Mouse (Mus musculus) left cerebral cortex, adult 9 months (tissue): ENCODE measurements around the gene Nmur1.
"Not testable (repeated sequence)": the region's sequence is repeated elsewhere in the genome, so short reads cannot be mapped to it uniquely, and the experiment has no call there.

Source experiments
- DNase-seq, 2 experiments: peaks; one replicate each; pipeline ENCODE4 v3.0.0; 2022; ENCODE audit warnings: low spot score in 2 of 2

The Nmur1 gene

GRCm38 (mm10) chr1:86359798-86360179, 66.2 kb downstream of the Nmur1 start:
- peak in 1 of 2 experiments; percentile 32 for DNase-seq

GRCm38 (mm10) chr1:86358906-86359797, 66.9 kb downstream of the Nmur1 start, which contains the start of gene Ncl:
TSS of gene Ncl (minus strand) at chr1:86359400.
- DNase-seq = peak; percentile 98

GRCm38 (mm10) chr1:86358229-86358905, 67.7 kb downstream of the Nmur1 start:
- no peak for DNase-seq

- no peak for DNase-seq
Measured at GRCm38 (mm10) chr1:86354186-86354585, 71.8 kb downstream of the Nmur1 start.

- no peak for DNase-seq
Measured at GRCm38 (mm10) chr1:86350576-86350975, 75.5 kb downstream of the Nmur1 start.

GRCm38 (mm10) chr1:86349696-86350095, 76.3 kb downstream of the Nmur1 start:
- DNase-seq = no peak

- DNase-seq = no peak
Measured at GRCm38 (mm10) chr1:86349201-86349600, 76.8 kb downstream of the Nmur1 start.

GRCm38 (mm10) chr1:86348801-86349200, 77.2 kb downstream of the Nmur1 start:
- DNase-seq = no peak

- DNase-seq = no peak
Measured at GRCm38 (mm10) chr1:86348083-86348482, 77.9 kb downstream of the Nmur1 start.

GRCm38 (mm10) chr1:86347716-86348045, 78.3 kb downstream of the Nmur1 start:
- DNase-seq = no peak

GRCm38 (mm10) chr1:86346851-86347715, 78.9 kb downstream of the Nmur1 start:
- DNase-seq = no peak

- no peak for DNase-seq
Measured at GRCm38 (mm10) chr1:86345956-86346355, 80.1 kb downstream of the Nmur1 start.

- no peak for DNase-seq
Measured at GRCm38 (mm10) chr1:86345069-86345468, 81.0 kb downstream of the Nmur1 start.

- no peak for DNase-seq
Measured at GRCm38 (mm10) chr1:86343969-86344861, 81.8 kb downstream of the Nmur1 start.

- no peak for DNase-seq
Measured at GRCm38 (mm10) chr1:86343087-86343645, 82.9 kb downstream of the Nmur1 start.

- DNase-seq = no peak
Measured at GRCm38 (mm10) chr1:86342371-86342770, 83.7 kb downstream of the Nmur1 start.

- DNase-seq = not testable (repeated sequence)
Measured at GRCm38 (mm10) chr1:86341096-86341495, 84.9 kb downstream of the Nmur1 start.

- DNase-seq = peak in 1 of 2 experiments; percentile 93
Measured at GRCm38 (mm10) chr1:86339156-86339812, 86.7 kb downstream of the Nmur1 start.

- DNase-seq = no peak
Measured at GRCm38 (mm10) chr1:86336330-86336729, 89.7 kb downstream of the Nmur1 start.
